Mouse (Mus musculus): ENCODE measurements at regions not wholly inside any gene's neighbourhood (a gene's known extent, or its start where the extent isn't known, plus 50 kb on each side); places are given as distances from the start of the nearest gene placed in this dataset.

- WGBS: 86% methylated on average over 5 of the region's 5 CpGs
- Histone ChIP-seq H3K9me3 (no peaks in the 10 kb centered on the region), H3K4me3 (replicated peaks) (no peak overlapping the region), H3K36me3 (replicated peaks) (no peaks in the 10 kb centered on the region), H3K9ac (no peak overlapping the region), H3K27ac (no peak overlapping the region), H3K27me3 (no peaks in the 10 kb centered on the region), H3K4me1 (peaks cover 4% of the 10 kb centered on the region; the same call in 1 of the 2 replicates), H3K4me2 (no peak overlapping the region)
- ATAC-seq (ENCODE audit: low FRiP score): no peak
Measured at GRCm38 (mm10) chr12:106904202-106904601, 584.2 kb upstream of the 3110018I06Rik start.

DNA sequence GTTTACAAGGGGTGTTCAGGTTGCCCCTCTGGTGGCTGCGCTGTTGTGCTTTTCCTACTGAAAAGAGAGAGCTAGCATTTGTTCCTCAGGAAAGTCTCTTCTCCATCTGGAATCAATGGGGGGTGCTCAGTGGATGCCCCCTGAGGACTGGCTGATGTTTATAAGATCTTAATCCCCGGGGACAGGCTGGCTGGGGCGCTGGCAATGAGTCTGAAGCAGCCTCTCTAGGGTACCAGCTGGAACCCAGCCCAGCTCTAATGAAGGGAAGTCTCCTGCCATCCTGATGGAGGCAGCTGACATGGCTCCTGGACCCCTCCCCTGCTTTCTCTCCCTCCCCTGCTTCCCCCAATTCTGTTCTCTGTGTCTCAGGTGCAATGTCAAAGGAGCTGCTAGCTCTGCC lies 575.6 kb upstream of the 3110018I06Rik start:
- Histone ChIP-seq H3K4me1 (0 out of 2 replicates have a peak, but pooled peaks cover 9% of the 10 kb centered on the region), H3K27me3 (no peaks in the 10 kb centered on the region), H3K4me3 (replicated peaks) (no peak overlapping the region), H3K9me3 (no peaks in the 10 kb centered on the region), H3K4me2 (no peak overlapping the region), H3K9ac (no peak overlapping the region), H3K27ac (no peak overlapping the region), H3K36me3 (replicated peaks) (no peaks in the 10 kb centered on the region)
- 36% methylated on average over 3 of the region's 3 CpGs for WGBS
- no peak for ATAC-seq (ENCODE audit: low FRiP score)

DNA sequence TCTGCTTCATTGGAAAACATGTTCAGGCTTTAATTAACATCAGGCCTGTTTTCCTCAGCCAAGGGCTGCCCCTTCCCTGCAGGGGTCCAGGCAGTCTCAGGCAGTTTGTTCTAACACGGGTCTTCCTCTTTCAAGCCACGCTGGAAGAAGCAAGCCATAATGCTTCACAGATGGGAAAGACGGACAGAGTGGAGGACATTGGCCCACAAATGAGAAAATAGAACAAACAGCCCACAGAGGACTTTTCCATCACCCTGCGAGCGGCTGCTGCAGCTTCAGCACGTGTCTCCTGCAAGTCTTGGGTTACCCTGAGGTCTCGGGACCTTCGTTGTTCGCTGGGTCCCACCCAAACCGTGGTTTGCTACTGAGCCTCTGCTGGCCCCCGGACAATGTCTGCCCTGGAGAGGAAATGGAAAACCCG lies 565.9 kb upstream of the 3110018I06Rik start:
- H3K27me3 ChIP-seq: no peaks in the 10 kb centered on the region
- H3K4me1 ChIP-seq: peaks cover 12% of the 10 kb centered on the region; the same call in 1 of the 2 replicates
- no peak overlapping the region for H3K4me2 ChIP-seq
- no peak overlapping the region for H3K9ac ChIP-seq
- no peak overlapping the region for H3K4me3 ChIP-seq (replicated peaks)
- no peaks in the 10 kb centered on the region for H3K36me3 ChIP-seq (replicated peaks)
- H3K27ac ChIP-seq: no peak overlapping the region
- H3K9me3 ChIP-seq: no peaks in the 10 kb centered on the region
- ATAC-seq (ENCODE audit: low FRiP score): no peak
- 65% methylated on average over 12 of the region's 12 CpGs for WGBS

DNA sequence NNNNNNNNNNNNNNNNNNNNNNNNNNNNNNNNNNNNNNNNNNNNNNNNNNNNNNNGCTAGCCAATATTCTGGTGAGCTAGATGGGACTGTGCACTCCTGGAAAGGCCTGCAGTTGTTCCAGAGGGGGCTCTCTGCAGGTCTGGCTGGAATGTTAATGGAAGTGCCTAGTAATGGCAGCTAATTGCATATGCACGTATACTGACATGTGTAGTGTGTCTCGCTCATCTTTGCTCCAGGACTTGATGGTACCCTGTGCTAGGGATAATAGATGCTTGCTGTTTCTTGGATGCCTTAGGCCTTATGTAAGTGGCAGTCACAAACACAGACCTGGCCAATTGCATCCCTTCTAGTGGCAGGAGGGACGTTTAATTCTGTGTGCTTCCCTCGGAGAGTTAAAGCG lies 560.0 kb upstream of the 3110018I06Rik start:
- no peak overlapping the region; the same call in 1 of the 2 replicates for H3K27ac ChIP-seq
- 55% methylated on average over 5 of the region's 5 CpGs for WGBS
- ATAC-seq (ENCODE audit: low FRiP score): no peak

GRCm38 (mm10) chr12:106929161-106929560 lies 559.3 kb upstream of the 3110018I06Rik start:
- H3K9ac ChIP-seq: no peak overlapping the region
- H3K36me3 ChIP-seq (replicated peaks): no peaks in the 10 kb centered on the region
- H3K27ac ChIP-seq: no peak overlapping the region
- H3K9me3 ChIP-seq: no peaks in the 10 kb centered on the region
- ATAC-seq (ENCODE audit: low FRiP score): no peak
- no peak overlapping the region for H3K4me2 ChIP-seq
- peaks cover 10% of the 10 kb centered on the region for H3K4me1 ChIP-seq
- no peak overlapping the region for H3K4me3 ChIP-seq (replicated peaks)
- WGBS: 86% methylated on average over 13 of the region's 13 CpGs
- no peaks in the 10 kb centered on the region for H3K27me3 ChIP-seq

More for the DNA sequence above, 560.0 kb upstream of the 3110018I06Rik start:
- no peak overlapping the region for H3K4me2 ChIP-seq
- H3K4me1 ChIP-seq: peaks cover 10% of the 10 kb centered on the region
- H3K36me3 ChIP-seq (replicated peaks): no peaks in the 10 kb centered on the region
- no peaks in the 10 kb centered on the region for H3K9me3 ChIP-seq
- no peak overlapping the region for H3K4me3 ChIP-seq (replicated peaks)
- H3K27me3 ChIP-seq: no peaks in the 10 kb centered on the region
- H3K9ac ChIP-seq: no peak overlapping the region

DNA sequence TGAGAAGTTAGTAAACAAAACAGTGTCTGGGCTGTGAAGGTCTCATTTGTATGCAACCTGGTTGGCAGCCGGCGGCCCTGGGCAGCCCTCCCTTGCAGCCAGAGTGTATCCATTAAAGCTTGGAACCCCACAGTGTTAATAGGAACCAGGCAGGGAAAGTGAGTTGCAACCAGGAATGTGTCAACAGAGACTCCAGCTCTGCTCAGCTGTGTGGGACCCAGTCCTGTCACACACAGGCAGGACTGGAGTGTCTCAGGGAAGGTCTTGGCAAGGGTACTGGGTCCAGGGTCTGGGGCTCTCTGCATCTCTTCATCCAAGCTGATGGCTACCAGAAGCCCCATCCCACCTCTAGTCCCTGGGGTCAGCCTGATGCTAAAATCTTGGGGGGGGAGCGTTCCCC lies 556.8 kb upstream of the 3110018I06Rik start:
- H3K27me3 ChIP-seq: no peaks in the 10 kb centered on the region
- H3K9me3 ChIP-seq: no peaks in the 10 kb centered on the region
- H3K9ac ChIP-seq: no peak overlapping the region
- H3K36me3 ChIP-seq (replicated peaks): no peaks in the 10 kb centered on the region
- no peak for ATAC-seq (ENCODE audit: low FRiP score)
- H3K27ac ChIP-seq: no peak overlapping the region
- no peak overlapping the region for H3K4me2 ChIP-seq
- peaks cover 10% of the 10 kb centered on the region for H3K4me1 ChIP-seq
- no peak overlapping the region for H3K4me3 ChIP-seq (replicated peaks)
- 66% methylated on average over 3 of the region's 3 CpGs for WGBS

DNA sequence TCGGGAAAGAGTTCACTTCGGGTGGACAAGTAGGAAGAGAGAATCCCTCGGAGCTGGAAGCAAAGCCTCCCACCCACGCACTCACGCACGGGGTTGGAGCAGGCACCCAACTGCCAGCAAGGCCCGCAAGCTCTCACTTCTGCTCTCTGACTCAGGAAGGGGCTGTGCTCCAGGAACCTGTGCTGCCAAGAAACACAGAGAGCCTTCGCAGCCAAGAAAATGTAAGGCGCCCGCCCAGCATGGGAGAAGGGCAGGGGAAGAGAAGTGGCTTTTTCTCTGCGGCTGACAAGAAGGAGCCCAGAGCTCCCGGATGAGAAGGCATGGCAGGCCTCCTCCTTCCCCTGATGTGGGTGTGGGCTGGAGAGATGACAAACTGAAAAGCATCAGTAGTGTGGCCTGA lies 549.1 kb upstream of the 3110018I06Rik start:
- no peak for ATAC-seq (ENCODE audit: low FRiP score)
- no peak overlapping the region for H3K27ac ChIP-seq

GRCm38 (mm10) chr12:106943874-106944273 lies 544.6 kb upstream of the 3110018I06Rik start:
- Histone ChIP-seq H3K9me3 (no peaks in the 10 kb centered on the region), H3K4me1 (peaks cover 16% of the 10 kb centered on the region), H3K4me3 (replicated peaks) (no peak overlapping the region), H3K27me3 (no peaks in the 10 kb centered on the region), H3K27ac (no peak overlapping the region), H3K4me2 (peak overlapping the region; percentile 2; the same call in 1 of the 2 replicates), H3K36me3 (replicated peaks) (no peaks in the 10 kb centered on the region), H3K9ac (no peak overlapping the region)
- peak; percentile 49; the same call in 1 of the 2 replicates for ATAC-seq (ENCODE audit: low FRiP score)
- WGBS: 15% methylated on average over 5 of the region's 5 CpGs

More for the DNA sequence above, 549.1 kb upstream of the 3110018I06Rik start:
- no peak overlapping the region for H3K9ac ChIP-seq
- WGBS: 82% methylated on average over 12 of the region's 12 CpGs
- no peak overlapping the region for H3K4me3 ChIP-seq (replicated peaks)
- H3K36me3 ChIP-seq (replicated peaks): no peaks in the 10 kb centered on the region
- peaks cover 14% of the 10 kb centered on the region for H3K4me1 ChIP-seq
- H3K4me2 ChIP-seq: no peak overlapping the region
- H3K9me3 ChIP-seq: no peaks in the 10 kb centered on the region
- H3K27me3 ChIP-seq: no peaks in the 10 kb centered on the region

GRCm38 (mm10) chr12:106952621-106953020 lies 535.8 kb upstream of the 3110018I06Rik start:
- no peaks in the 10 kb centered on the region for H3K27me3 ChIP-seq
- 76% methylated on average over 11 of the region's 11 CpGs for whole genome bisulfite sequencing
- H3K9ac ChIP-seq: no peak overlapping the region
- no peak overlapping the region for H3K4me3 ChIP-seq (replicated peaks)
- H3K36me3 ChIP-seq (replicated peaks): no peaks in the 10 kb centered on the region
- no peak for ATAC-seq (ENCODE audit: low FRiP score)
- H3K9me3 ChIP-seq: no peaks in the 10 kb centered on the region
- no peak overlapping the region for H3K4me2 ChIP-seq
- no peak overlapping the region for H3K27ac ChIP-seq
- peaks cover 20% of the 10 kb centered on the region for H3K4me1 ChIP-seq

GRCm38 (mm10) chr12:106955778-106956177 lies 532.7 kb upstream of the 3110018I06Rik start:
- peak overlapping the region; percentile 22; the same call in 1 of the 2 replicates for H3K27ac ChIP-seq

DNA sequence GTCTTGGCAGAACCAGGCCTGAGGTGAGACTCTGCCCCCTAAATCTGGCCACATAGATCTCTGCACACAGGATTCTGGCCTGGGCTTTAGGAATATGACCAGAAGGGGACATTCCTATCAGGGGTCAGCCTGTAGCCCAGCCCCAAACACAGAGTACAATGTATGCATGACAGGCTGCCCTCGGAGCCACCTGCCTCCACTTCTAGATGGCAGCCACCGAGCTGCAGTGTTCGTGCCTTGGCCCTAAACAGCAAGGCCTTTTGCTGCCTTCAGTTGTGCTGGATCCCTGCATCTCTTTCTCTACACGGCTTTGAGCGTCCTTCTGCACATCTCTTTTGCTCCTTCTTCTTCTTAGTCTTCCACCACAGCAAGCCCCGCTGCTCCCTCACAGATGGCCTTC lies 532.2 kb upstream of the 3110018I06Rik start:
- Histone ChIP-seq H3K4me1 (peaks cover 20% of the 10 kb centered on the region), H3K36me3 (replicated peaks) (no peaks in the 10 kb centered on the region), H3K4me2 (no peak overlapping the region), H3K27ac (peak overlapping the region; percentile 67), H3K27me3 (no peaks in the 10 kb centered on the region), H3K9ac (no peak overlapping the region), H3K9me3 (no peaks in the 10 kb centered on the region), H3K4me3 (replicated peaks) (no peak overlapping the region)
- WGBS: 76% methylated on average over 6 of the region's 6 CpGs
- no peak for ATAC-seq (ENCODE audit: low FRiP score)

More at GRCm38 (mm10) chr12:106955778-106956177, 532.7 kb upstream of the 3110018I06Rik start:
- Histone ChIP-seq H3K4me1 (peaks cover 20% of the 10 kb centered on the region), H3K4me2 (no peak overlapping the region), H3K27me3 (no peaks in the 10 kb centered on the region), H3K36me3 (replicated peaks) (no peaks in the 10 kb centered on the region), H3K4me3 (replicated peaks) (no peak overlapping the region), H3K9me3 (no peaks in the 10 kb centered on the region), H3K9ac (no peak overlapping the region)
- peak; percentile 77; the same call in 1 of the 2 replicates for ATAC-seq (ENCODE audit: low FRiP score)
- 69% methylated on average over 12 of the region's 12 CpGs for WGBS

GRCm38 (mm10) chr12:106961991-106962390 lies 526.4 kb upstream of the 3110018I06Rik start:
- no peak overlapping the region for H3K4me2 ChIP-seq
- no peak for ATAC-seq (ENCODE audit: low FRiP score)
- no peak overlapping the region for H3K27ac ChIP-seq

DNA sequence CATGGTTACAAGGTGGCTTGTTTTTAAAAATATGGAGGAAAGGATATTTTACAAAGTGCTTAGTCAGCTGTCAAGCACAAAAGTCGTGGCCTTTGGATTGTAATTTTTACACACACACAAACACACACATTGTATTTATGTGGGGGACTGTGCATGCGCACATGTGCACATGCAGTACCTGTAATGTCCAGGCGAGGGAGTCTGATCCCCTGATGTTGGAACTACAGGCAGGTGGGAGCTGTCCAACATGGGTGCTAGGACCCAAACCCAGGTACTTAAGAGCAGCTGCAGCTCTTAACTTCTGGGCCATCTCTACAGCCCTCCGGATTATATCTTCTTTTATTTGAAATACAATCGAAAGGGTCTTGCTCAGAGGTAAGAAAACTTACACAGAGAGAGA lies 524.7 kb upstream of the 3110018I06Rik start:
- WGBS: 64% methylated on average over 5 of the region's 5 CpGs
- no peaks in the 10 kb centered on the region for H3K27me3 ChIP-seq
- H3K36me3 ChIP-seq (replicated peaks): no peaks in the 10 kb centered on the region
- H3K4me2 ChIP-seq: no peak overlapping the region
- H3K9ac ChIP-seq: no peak overlapping the region
- no peak for ATAC-seq (ENCODE audit: low FRiP score)
- no peaks in the 10 kb centered on the region for H3K9me3 ChIP-seq
- H3K4me3 ChIP-seq (replicated peaks): no peak overlapping the region
- no peak overlapping the region for H3K27ac ChIP-seq
- no peaks in the 10 kb centered on the region for H3K4me1 ChIP-seq

More at GRCm38 (mm10) chr12:106961991-106962390, 526.4 kb upstream of the 3110018I06Rik start:
- H3K36me3 ChIP-seq (replicated peaks): no peaks in the 10 kb centered on the region
- H3K9ac ChIP-seq: no peak overlapping the region
- no peaks in the 10 kb centered on the region for H3K9me3 ChIP-seq
- WGBS: 67% methylated on average over 4 of the region's 4 CpGs
- H3K4me1 ChIP-seq: no peaks in the 10 kb centered on the region
- H3K4me3 ChIP-seq (replicated peaks): no peak overlapping the region
- H3K27me3 ChIP-seq: no peaks in the 10 kb centered on the region

Data from forebrain, embryonic 12.5 days (tissue).